Mouse (Mus musculus) R1 (cell line): ENCODE data around the gene Syt2.

Source experiments
- DNase-seq: peaks from one replicate; pipeline ENCODE4 v3.0.0-alpha.2; 2018; ENCODE audit warnings: low read depth, low spot score

Gene Syt2

DNA sequence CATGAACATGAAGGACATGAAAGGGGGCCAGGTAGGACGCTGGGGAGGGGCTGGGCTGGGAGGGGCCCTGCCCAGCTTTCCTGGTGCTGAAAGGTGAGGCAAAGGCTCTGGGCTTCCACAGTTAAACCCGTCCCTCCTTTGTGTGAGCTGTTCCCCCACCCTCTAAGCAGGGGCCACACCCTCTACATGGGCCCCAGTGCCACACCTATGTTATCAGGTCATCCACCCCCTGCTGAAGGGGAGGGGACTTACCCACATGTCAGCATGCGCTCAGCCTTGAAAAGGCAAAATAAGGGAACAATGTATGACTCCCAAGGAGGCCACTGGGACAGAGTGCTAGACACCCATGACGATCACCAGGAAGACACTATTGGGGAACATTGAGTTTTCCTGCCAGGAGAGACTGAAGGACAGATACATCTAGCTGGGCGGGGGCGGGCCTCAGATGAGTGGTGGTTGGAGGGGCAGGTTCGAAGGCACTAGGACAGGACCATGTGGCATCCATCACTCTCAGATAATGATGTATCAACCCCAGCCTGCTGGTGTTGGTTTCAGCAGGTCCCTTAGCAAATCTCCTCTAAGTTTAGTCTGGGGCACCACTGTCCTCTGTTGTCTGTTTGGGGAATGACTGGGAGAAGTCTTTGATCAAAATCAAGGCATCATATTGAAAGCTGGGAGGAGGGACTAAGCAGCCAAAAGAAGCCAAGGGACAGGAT, 95.6 kb downstream of the Syt2 start:
- DNase-seq: peak; percentile 21

- DNase-seq: peak; percentile 49
Measured at GRCm38 (mm10) chr1:134745648-134746047, 99.2 kb downstream of the Syt2 start.

- DNase-seq: peak; percentile 75
Measured at GRCm38 (mm10) chr1:134747236-134748174, 101.0 kb downstream of the Syt2 start.

DNA sequence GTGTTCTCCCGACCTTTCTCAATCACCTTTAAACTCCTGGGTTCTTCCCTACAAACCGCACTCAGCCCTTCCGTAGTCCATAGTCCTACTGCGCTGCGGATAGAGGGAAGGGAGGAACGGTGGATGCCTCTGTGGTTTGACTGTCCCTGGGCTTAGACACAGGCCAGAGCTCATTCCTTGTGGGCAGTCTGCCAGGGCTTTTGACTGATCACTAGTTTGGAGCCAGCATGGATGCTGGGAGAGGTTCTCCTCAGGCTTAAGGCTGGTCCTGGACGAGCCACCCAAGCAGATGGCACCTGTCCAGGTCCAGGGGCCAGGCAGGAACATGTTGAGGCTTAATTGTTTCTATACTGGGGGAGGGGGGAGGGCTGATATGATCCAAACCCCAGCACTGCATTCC, 103.4 kb downstream of the Syt2 start:
- no peak for DNase-seq

DNA sequence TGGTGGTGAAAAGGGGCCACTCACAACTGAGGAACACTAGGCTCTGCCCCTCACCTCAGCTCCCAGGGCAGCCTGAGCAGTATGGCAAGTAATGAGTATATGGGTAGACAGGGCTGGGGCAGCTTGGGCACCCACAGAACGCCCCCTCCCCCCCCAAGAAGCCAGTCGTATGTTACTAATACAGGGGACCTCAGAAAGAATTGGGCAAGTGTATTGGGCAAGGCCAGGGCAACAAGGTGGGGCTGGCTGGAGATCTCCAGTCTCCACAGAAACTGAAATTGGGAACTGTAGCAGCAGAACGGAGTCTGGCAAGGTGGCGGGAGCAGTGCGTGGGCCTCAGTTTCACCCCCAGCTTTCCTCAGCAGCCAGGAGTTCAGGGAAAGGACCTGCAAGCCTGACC, 106.0 kb downstream of the Syt2 start:
- DNase-seq: no peak

GRCm38 (mm10) chr1:134753751-134754630, 107.5 kb downstream of the Syt2 start:
- DNase-seq: no peak

DNA sequence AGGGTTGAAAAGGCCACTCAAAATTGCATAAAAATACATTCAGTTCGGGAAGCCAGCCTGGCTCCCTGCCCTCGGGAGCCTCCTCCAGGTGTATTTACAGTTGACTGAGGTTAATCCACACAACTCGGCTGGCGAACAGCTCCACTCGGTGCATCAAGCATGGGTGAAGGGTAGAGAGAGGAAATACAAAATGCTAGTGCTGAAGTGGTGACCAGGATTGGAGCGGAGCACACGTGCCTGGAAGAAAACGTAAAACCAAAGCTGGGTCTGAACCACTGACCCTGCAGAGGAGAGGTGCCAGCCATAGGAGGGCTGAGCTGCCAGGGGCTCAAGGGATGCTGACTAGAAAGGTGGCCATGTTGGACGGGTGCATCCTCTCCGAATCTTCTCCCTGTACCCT, 108.3 kb downstream of the Syt2 start:
- DNase-seq: no peak

- no peak for DNase-seq
Measured at GRCm38 (mm10) chr1:134755548-134756189, 109.2 kb downstream of the Syt2 start.

DNA sequence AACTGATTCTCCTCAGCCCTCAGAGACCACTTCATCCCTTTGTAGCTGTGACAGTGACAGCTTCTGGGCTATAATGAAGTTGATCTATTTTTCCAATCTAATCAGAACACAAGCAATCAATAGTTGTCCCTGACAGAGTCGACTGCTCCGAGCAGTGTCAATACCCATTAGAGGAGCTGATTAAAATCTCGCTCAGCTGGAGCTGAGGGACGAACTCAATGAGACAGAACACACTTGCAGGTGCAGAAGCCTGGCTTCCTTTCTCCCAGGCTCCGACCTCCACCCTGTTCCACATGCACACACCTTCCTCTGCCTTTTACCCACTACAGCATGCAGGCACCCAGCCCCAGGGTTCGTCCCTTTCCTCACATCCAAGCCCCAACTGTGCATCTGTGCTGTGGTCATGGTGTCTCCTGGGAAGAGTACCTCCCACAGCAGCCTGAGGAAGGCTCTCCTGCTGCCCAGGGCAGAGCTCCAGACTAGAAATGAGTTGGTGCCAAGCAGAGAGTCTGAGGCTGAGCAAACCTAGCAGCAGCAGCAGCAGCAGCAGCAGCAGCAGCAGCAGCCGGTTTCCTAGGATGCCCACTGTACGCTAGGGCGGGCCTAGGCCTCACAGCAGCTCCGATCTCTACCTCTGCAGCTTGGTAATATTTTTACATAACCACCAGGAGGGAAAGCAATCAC, 109.9 kb downstream of the Syt2 start:
- DNase-seq: no peak

DNA sequence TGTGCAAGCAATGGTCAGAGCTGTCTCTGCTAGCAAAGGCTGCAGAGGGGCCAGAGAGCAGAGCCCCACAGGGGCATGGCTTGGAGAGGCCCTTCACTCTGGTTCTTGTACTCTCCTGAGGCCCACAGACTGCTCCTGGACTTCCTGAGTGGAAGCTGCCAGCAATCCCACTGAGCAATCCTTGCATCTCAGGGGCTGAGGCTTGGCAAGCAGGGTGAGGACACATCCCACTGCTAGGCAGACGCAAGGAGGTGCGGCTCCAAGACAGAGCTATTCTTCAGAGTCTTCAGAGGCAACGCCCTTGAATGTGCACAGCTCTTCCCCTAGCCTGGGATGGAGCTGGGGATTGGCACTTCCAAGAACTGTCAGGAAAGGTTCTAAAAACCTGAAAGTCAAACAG, 110.8 kb downstream of the Syt2 start:
- DNase-seq: no peak

DNA sequence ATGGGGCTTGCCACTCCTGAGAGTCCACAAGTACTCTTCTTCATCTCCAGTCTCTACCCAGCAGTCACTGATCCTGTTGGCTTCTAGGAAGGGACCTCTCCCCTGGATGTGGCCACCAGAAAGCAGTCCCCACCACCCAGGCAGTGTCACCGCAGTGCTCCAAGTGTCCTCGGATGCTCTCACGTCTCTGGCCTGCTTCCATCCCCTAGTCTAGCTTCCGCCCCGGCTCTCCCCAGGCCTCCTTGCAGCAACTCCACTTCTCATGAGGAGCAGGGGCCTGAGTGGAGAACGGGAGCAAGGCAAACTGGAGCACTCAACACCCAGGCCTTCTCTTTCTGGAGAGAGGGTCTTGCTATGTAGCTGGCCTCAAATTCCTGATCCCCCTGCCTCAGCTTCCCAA, 112.7 kb downstream of the Syt2 start:
- DNase-seq: no peak

DNA sequence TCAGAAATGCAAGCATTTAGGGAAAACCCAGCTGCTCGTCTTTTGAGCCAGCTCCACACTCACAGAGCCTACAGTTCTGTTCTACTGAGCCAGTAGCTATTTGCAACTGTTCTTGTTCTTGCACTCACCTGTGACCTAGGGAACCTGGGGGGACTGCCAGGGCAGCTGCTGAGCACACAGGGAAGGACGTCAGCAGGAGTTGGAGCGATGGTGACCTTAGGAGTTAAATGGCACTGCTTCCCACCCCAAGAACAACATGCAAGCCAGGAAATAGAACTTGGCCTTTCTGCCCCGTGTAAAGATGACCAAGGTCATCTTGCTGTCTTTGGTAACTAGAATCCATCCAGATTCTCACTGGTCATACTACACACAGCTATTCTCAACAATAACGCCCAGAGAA, 114.2 kb downstream of the Syt2 start:
- no peak for DNase-seq

- DNase-seq: no peak
Measured at GRCm38 (mm10) chr1:134761534-134761933, 115.1 kb downstream of the Syt2 start.

- DNase-seq: no peak
Measured at GRCm38 (mm10) chr1:134763250-134763649, 116.8 kb downstream of the Syt2 start.

DNA sequence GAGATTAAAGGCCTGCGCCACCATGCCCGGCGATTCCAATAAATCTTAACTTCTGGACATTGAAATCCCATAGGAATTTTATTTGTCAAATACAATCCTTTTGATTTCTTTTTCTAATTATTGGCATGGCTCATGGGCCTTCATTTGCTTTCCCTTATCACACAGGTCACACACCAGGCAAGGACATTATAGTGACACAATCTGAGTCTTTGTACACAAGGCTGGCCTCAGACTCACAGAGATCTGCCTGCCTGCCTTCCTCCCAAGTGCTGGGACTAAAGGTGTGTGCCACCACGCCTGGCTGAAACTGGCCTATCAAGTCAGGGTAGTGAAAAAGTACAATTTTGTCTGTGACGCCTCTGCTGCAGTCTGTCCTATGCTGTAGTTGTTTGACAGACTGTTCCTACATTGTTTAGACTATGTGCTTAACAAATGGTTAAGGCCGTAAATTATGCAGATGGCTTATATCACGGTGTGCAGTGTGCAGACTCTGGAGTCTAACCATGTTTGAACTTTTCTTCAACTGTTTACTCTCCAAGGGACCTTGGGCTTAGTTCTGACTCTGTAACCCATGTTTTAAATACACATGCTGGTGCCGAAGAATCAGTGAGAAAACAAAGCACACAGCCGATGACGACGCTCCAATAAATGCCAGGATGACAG, 117.4 kb downstream of the Syt2 start:
- DNase-seq: no peak

DNA sequence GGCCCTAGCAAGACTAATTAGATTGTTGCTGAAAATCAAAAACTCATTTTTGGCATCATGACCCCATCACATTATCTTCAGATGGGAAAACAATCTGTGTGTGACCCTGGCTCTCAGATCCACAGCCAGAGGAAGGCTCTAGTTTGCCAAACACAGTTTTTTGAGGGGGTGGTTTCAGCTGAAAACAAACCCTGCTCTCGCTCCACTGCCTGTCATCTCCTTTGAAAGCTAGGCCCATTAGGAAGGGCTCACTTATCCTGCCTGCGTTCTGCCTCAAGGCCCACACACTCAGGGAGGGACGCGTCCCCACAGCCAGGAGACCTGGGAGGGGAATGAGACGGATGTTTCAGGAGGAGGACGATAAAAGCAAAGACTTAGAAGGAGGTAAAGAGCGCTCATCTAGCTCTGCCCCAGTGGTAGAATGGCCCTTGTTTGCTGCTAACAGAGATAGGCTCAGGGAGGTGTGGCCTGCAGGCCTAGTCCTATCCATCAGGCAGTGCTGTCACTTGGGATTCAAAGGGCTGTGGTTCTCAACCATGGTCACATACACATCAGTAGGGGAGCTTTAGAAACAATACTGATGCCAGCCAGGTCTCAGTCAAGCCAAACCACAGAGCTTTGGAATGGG, 118.5 kb downstream of the Syt2 start:
- DNase-seq: no peak

DNA sequence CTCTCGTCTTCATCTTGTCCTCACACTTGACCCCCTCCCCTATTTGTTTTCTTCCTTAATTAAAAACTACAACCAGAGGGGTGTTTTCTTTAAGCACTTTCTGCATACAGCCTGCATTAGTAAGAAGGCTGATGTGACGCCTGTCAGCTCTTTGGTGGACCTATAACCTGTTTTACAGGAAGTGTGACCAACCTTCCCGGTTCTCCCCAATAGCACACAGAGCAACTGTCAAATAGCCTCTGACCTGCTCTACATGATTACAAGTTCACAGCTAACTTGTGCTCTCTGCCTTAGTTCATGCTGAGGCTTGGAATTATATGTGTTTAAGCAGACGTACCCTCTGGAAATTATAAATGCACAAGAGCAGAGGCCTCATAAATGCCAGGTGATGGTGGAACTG, 120.0 kb downstream of the Syt2 start:
- no peak for DNase-seq

DNA sequence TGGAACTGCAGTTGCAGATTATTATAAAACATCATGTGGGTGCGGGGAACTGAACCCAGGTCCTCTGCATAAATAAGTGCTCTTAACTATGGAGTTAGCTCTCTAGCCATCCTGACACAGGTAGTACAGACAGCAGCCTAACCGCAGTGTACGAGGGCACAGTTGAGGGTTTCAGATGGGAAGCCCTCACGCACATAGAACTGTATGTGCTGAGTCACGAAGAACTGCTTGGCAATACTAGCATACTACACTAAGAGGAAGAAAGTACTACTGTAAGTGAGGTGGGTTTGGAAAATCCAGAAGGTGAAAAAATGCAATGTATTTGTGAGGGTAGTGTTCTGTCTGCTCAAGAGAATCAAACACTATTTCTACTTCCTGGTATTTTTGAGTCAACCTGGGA, 123.8 kb downstream of the Syt2 start:
- DNase-seq: no peak

GRCm38 (mm10) chr1:134771353-134771752, 124.9 kb downstream of the Syt2 start:
- DNase-seq: peak; percentile 40

DNA sequence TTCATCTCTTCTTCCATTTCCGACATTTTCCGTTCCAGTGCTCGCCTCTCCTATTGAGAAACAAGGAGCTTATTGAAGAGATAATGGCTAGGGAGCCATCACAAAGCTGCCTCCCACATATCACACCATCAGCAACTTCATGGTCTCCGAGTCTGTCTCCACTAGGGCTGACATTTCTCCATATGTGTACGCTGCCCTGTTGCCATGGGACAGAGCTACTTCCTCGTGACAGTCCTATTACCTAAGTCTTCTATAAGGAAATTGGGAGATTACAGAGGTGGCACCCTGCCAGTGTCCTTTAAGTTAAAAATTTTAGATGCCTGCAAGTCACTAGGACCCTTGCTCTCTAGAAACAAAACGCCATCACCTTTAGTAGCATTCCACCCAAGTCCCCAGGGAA, 125.5 kb downstream of the Syt2 start:
- no peak for DNase-seq
